Mouse (Mus musculus) embryonic fibroblast, embryonic 13.5 days (primary cell): ENCODE measurements around the gene Zfp811. TPM values are rescaled to one million over a fixed set of nuclear protein-coding genes. Genes with fewer than 3 reads are reported as not detected.
A peak's percentile ranks its signal among the peaks of the same experiment; 100 is the strongest.

Experiments
- H3K27ac ChIP-seq: 2 replicates; pipeline ENCODE4 v1.5.1; 2012; ENCODE audit warnings: low read length, control low read depth, inconsistent platforms; ENCODE audit not compliant: insufficient read depth
- H3K4me1 ChIP-seq: 2 replicates; pipeline ENCODE4 v1.6.1; 2011; ENCODE audit warnings: low read length; ENCODE audit not compliant: control insufficient read depth, insufficient read depth
- H3K4me3 ChIP-seq: 2 replicates; pipeline ENCODE4 v1.5.1; 2011; ENCODE audit warnings: mild to moderate bottlenecking, control low read depth, low read length; ENCODE audit not compliant: insufficient read depth
- CTCF ChIP-seq: IDR thresholded peaks from 2 replicates; pipeline ENCODE4 v1.5.1; 2011; ENCODE audit warnings: mild to moderate bottlenecking, control low read depth, low read length, moderate library complexity, borderline replicate concordance; ENCODE audit not compliant: insufficient read depth
- POLR2A ChIP-seq: IDR thresholded peaks from 2 replicates; pipeline ENCODE4 v1.6.1; 2011; ENCODE audit warnings: low read depth, mild to moderate bottlenecking, control low read depth, low read length, moderate library complexity
- polyA plus RNA-seq: library from polyadenylated mRNA; stranded (reverse); fragments of >200 nt; gene quantifications from 2 replicates; pipeline ENCODE4 v1.2.4, GENCODE M21; 2011; ENCODE audit warnings: low read depth; ENCODE audit not compliant: missing spikeins, insufficient read length

Zfp811 gene
- polyA plus RNA-seq, 1 experiment: 2.1 TPM

DNA sequence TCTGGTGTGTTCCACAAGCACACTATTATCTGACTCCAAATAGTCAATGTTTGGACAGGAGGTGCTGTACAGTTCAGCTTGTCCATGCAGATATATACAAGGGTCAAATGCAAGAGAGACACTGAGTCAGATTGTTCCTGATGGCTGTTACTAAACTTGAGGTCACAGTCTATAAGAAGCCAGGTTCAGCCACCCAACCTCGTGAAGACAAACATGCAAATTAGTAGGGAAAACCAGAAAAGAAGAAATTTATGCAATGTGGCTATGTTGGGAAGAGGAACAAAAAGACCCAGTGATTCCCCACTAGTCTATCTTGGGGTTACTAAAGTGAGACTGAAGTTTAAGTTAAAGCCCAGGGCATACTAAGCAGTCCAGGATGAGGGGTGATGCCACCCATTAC is 917 bp upstream of the Zfp811 start:
- no peak overlapping the region for H3K27ac ChIP-seq
- TF ChIP-seq CTCF: no peak
- no peak for TF ChIP-seq POLR2A
- H3K4me1 ChIP-seq: no peaks in the 10 kb centered on the region; the same call in 1 of the 2 replicates
- no peak overlapping the region for H3K4me3 ChIP-seq

DNA sequence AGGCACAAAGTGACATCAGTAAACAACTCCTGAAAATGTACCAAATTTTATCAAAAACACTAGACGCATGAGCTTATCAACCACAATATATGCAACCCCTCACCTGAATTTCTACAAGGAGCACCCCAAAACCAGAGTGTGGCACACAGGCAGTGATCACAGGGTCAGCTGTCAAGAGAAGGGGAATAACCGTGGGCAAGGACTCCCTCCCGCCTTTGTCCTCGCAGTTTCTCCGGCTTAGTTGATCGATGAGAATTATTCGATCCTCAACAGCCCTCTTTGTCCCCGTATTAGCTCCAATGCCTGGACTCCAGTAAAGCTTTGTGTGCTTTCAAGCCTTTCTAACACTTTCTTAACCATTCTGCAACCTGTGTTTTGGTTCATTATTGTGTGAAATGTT is 810 bp downstream of the Zfp811 start:
- no peak overlapping the region for H3K27ac ChIP-seq
- no peak overlapping the region; the same call in 1 of the 2 replicates for H3K4me3 ChIP-seq
- TF ChIP-seq CTCF: no peak
- no peaks in the 10 kb centered on the region; the same call in 1 of the 2 replicates for H3K4me1 ChIP-seq

DNA sequence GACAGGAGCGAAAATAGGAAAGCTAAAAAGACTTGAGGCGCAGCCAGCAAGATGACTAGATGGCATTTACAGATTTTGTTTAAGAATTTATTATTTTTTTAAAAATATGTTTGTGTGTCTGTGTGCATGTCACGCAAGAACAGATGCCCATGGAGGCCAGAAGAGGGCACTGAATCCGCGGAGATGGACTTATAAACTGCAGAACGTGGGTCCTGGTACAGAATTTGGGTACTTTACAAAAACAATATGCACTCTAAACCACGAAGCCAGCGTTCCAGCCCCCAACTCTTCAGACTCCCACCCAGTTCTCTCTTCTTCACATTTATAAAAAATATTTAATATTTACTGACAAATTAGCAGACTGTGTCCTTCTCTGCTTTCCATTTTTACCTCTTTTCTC is 20.5 kb downstream of the Zfp811 start:
- Histone ChIP-seq H3K4me1 (peaks cover 3% of the 10 kb centered on the region; the same call in 1 of the 2 replicates), H3K27ac (no peak overlapping the region), H3K4me3 (no peak overlapping the region)
- TF ChIP-seq CTCF (no peak), POLR2A (no peak)

DNA sequence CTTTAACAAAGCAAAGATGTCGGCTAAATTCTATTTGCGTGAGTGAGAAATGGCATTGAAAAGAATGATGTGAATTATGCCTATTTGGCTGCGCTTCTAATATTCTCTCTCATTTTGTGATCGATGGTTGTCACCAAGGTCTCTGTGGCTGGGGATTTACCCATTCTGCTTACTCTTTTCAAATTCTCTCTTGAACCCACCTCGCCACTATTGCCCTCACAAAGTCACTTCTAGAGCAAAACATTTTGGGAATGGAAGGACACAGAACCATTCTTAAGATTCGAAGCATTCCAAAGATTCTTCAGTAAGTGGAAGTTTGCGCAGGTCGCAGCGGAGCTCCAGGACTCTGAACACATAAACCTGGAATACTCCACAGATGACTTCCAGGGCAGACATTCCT is 21.2 kb downstream of the Zfp811 start:
- TF ChIP-seq CTCF (no peak), POLR2A (no peak)
- H3K27ac ChIP-seq: no peak overlapping the region
- peak overlapping the region; percentile 49 for H3K4me3 ChIP-seq
- H3K4me1 ChIP-seq: peaks cover 3% of the 10 kb centered on the region; the same call in 1 of the 2 replicates

DNA sequence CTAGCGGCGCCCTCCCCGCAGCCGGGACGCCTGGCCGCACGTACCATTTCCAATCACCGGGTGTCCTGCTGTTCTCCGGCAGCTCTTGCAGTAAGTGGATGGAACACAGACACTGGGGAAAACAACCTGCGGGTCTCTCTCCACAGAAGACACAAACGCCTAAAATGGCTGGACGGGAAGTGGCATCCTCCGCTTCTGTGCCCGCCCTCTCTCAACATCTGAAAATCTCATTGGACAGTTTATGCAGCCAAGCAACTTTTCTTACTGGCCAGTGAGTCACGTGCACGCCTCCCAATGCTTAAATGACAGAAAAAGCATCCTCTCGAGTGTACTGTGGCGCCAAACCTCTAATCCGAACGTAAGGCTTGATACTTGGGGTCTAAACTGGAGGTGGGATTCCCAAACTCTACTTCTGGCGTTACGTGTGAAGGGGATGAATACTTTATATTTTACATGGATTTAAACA is 21.6 kb downstream of the Zfp811 start, which contains the start of gene Zfp871:
Zfp871 (minus strand) TSS at position 194 of the 466 bp plus-strand sequence.
- peaks cover 3% of the 10 kb centered on the region; the same call in 1 of the 2 replicates for H3K4me1 ChIP-seq
- peak within 1 kb of the TSS; percentile 86 for H3K27ac ChIP-seq
- H3K4me3 ChIP-seq: peak within 1 kb of the TSS; percentile 83
- TF ChIP-seq POLR2A (peak; percentile 87), CTCF (no peak)

DNA sequence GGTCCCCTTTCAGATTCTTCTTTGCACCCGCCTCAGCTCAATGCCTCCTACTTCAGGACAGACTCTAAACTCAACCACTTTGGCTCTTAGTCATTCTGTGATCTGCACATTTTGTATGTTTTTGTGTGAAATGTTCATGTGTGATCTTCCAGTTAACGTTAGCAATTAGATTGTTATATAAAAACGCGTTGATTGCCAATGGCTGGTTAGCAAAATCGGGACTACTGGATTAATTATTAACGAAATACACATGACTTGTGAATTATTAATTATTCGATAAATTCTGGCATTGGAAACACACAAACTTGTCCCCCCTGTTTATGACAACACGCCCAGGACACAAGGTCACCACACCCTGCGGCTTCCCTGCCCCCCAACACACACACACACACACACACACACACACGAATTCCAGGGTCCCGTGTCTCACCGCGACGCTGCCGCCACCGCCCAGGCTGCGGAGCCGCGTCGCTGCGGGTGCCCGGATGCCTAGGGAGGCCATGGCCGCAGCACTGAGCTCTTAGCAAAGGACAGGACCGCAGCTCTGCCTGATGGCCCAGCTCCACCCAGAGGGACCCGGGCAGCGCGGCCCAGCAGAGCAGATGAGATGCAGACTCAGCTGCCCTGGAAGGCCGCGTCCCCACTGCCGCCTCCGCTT is 22.2 kb downstream of the Zfp811 start:
- peak overlapping the region; percentile 83 for H3K4me3 ChIP-seq
- H3K4me1 ChIP-seq: peaks cover 3% of the 10 kb centered on the region; the same call in 1 of the 2 replicates
- peak overlapping the region; percentile 86 for H3K27ac ChIP-seq
- TF ChIP-seq POLR2A (no peak), CTCF (no peak)

DNA sequence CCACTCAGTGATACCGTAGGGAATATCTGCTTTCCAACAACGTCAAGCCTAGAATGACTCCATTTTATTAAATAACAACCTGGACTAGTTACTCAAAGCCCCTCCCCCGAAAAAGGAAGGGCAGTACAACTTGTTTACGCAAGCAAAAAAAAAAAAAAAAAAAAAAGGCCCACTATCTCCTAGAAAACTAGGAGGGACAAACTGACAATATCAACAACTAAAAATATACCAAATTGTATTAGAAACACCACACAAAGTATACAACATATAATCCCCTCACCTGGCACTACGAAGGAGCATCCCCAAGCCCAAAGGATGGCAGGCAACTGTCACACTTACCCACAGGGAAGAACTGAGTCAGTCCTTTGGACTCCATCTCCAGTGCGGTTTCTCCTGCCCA is 22.8 kb downstream of the Zfp811 start:
- no peak overlapping the region for H3K27ac ChIP-seq

DNA sequence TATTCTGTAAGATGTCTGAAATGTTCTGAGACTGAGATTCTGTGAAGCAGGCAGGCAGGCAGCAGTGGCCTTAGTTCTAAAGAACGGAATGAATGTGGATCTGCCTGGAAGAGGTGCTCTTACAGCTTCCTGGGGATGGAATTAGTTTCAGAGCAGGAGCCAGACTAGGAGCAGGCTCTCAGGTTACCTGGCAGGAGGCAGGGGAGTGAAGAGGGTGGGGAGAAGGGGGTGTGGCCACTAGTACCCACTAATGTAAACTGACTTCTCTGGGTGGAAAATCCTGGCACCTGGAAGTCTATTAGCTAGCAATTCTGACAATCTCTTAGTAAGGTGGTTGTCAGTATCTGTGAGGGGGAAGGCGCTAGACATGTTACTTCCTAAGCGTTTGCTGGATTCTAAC is 24.1 kb downstream of the Zfp811 start:
- H3K4me3 ChIP-seq: no peak overlapping the region
- H3K27ac ChIP-seq: no peak overlapping the region
- H3K4me1 ChIP-seq: peaks cover 3% of the 10 kb centered on the region; the same call in 1 of the 2 replicates
- no peak for TF ChIP-seq POLR2A
- no peak for TF ChIP-seq CTCF

More for the DNA sequence above, 22.8 kb downstream of the Zfp811 start:
- TF ChIP-seq POLR2A (no peak), CTCF (no peak)
- Histone ChIP-seq H3K4me1 (peaks cover 3% of the 10 kb centered on the region; the same call in 1 of the 2 replicates), H3K4me3 (peak overlapping the region; percentile 83)

DNA sequence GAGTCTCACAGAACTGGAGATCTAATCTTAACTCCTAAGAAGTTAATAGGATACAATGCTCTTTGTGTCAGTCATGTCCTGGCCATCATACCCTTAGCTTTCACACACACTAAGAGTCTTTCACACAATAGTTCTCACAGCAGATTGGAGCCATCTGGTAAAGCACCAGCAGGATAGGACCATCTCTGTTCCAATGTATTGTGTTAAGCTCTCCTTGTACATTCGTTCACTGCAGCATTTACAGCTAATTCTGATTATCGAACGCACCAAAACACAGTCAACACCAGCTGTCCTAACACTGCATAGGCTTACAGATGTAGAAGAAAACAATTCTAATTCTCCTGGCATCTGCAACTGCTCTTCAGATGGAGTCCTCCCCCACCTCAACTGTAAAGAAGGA is 32.2 kb downstream of the Zfp811 start:
- Histone ChIP-seq H3K27ac (no peak overlapping the region), H3K4me1 (no peaks in the 10 kb centered on the region), H3K4me3 (no peak overlapping the region)
- TF ChIP-seq CTCF (no peak), POLR2A (no peak)

DNA sequence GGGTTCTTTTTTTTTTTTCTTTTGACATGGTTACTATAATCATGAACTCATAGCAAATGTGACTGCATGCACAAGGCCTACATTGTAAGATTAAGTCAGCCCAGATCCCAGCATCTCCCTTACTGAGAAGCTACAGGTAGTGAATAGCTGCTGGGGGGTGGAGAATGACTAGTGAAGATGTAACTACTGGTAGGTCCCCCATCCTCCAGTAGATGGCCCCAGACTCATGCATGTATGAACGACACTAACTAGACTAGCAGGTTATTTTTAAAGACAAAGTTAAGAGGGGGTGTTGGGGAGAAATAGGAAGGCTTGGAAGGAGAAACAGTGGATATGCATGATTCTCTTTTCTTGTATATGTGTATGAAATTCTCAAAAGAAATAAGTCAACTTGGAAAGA is 38.5 kb downstream of the Zfp811 start:
- Histone ChIP-seq H3K4me3 (no peak overlapping the region), H3K27ac (no peak overlapping the region), H3K4me1 (no peaks in the 10 kb centered on the region)
- TF ChIP-seq CTCF (no peak), POLR2A (no peak)
